Mouse (Mus musculus) pancreas, adult 10 weeks (tissue): ENCODE measurements around the gene Selenoh. TPM values are rescaled to one million over a fixed set of nuclear protein-coding genes. Genes with fewer than 3 reads are reported as not detected.

Experiments used
- polyA plus RNA-seq: library from polyadenylated mRNA; stranded (reverse); fragments of 350-450 nt; fragmentation: Illumina TruSeq; extraction: RNeasy Lipid Tissue Mini Kit (QIAGEN cat#74804); gene quantifications from one replicate; pipeline ENCODE4 v1.2.3, GENCODE M21; 2015; ENCODE audit warnings: low read depth, low replicate concordance; ENCODE audit not compliant: insufficient read depth

The Selenoh gene
- 5.8 TPM for polyA plus RNA-seq

GRCm38 (mm10) chr2:84670569-84670933, at the start of gene Selenoh:
Selenoh (minus strand) TSS chr2:84670770.

GRCm38 (mm10) chr2:84714811-84715561, 44.4 kb upstream of the Selenoh start, which contains the start of gene Zdhhc5:
Zdhhc5 (minus strand) TSS chr2:84715180.

GRCm38 (mm10) chr2:84679016-84679415, 8.4 kb upstream of the Selenoh start, which contains the start of gene Tmx2:
Tmx2 (minus strand) TSS chr2:84679140.

GRCm38 (mm10) chr2:84677968-84678880, 7.7 kb upstream of the Selenoh start, which contains the start of the genes Gm28635 and Med19:
Gm28635 (minus strand) TSS chr2:84678041.
Med19 (plus strand) TSS chr2:84678402.

GRCm38 (mm10) chr2:84658806-84659205, 11.8 kb downstream of the Selenoh start, which contains the start of gene Btbd18:
Btbd18 (plus strand) TSS chr2:84659079.

GRCm38 (mm10) chr2:84650464-84651195, 19.9 kb downstream of the Selenoh start, which contains the start of gene Ctnnd1:
Ctnnd1 (minus strand) TSS chr2:84650765.

Other genes starting within 250 kb of the Selenoh start
- 7.5 TPM for gene Calcrl, start 245.4 kb downstream of the Selenoh start, polyA plus RNA-seq
- 5.4 TPM for gene Tfpi, start 194.0 kb downstream of the Selenoh start, polyA plus RNA-seq
- 18.0 TPM for gene Ctnnd1, start 20.0 kb downstream of the Selenoh start, polyA plus RNA-seq
- gene Btbd18, start 11.7 kb downstream of the Selenoh start, polyA plus RNA-seq, result not detected
- gene Gm28635, start 7.3 kb upstream of the Selenoh start, polyA plus RNA-seq, result not detected
- gene Med19, start 7.6 kb upstream of the Selenoh start, polyA plus RNA-seq, result 5.5 TPM
- 10.3 TPM for gene Tmx2, start 8.4 kb upstream of the Selenoh start, polyA plus RNA-seq
- gene Zdhhc5, start 44.4 kb upstream of the Selenoh start, polyA plus RNA-seq, result 6.6 TPM
- gene Clp1, start 56.6 kb upstream of the Selenoh start, polyA plus RNA-seq, result 3.8 TPM
- 2.0 TPM for gene Ypel4, start 63.3 kb upstream of the Selenoh start, polyA plus RNA-seq
- not detected for gene Gm19426, start 72.9 kb upstream of the Selenoh start, polyA plus RNA-seq
- 120 TPM for gene Serping1, start 104.7 kb upstream of the Selenoh start, polyA plus RNA-seq
- 13.6 TPM for gene Ube2l6, start 128.1 kb upstream of the Selenoh start, polyA plus RNA-seq
- not detected for gene Smtnl1, start 151.9 kb upstream of the Selenoh start, polyA plus RNA-seq
- gene Timm10, start 156.2 kb upstream of the Selenoh start, polyA plus RNA-seq, result 9.3 TPM
- 2.1 TPM for gene Slc43a1, start 168.1 kb upstream of the Selenoh start, polyA plus RNA-seq
- 1.6 TPM for gene Rtn4rl2, start 215.9 kb upstream of the Selenoh start, polyA plus RNA-seq